Mouse (Mus musculus) gastrocnemius, postnatal 14 days (tissue): ENCODE measurements at regions not wholly inside any gene's neighbourhood (a gene's known extent, or its start where the extent isn't known, plus 50 kb on each side); places are given as distances from the start of the nearest gene placed in this dataset.

Experiments
- DNase-seq: peaks from one replicate; pipeline ENCODE4 v3.0.0; 2021; ENCODE audit warnings: mixed read lengths
- intact Hi-C: fragments of 180-260 bp; cut with DNase I; formaldehyde crosslinking; loops from one replicate; pipeline ENCODE4 v1.15.1; 2025; ENCODE audit warnings: low total_unique reads

GRCm38 (mm10) chr1:63365126-63365525 is 80.6 kb upstream of the Adam23 start:
- intact Hi-C loops = no loop called here

GRCm38 (mm10) chr1:63367697-63368376 is 77.9 kb upstream of the Adam23 start:
- intact Hi-C loops = no loop called here
- no peak for DNase-seq

More at GRCm38 (mm10) chr1:63365126-63365525, 80.6 kb upstream of the Adam23 start:
- DNase-seq = no peak

- DNase-seq = no peak
- intact Hi-C loops = no loop called here
Measured at GRCm38 (mm10) chr1:63368921-63369320, 76.8 kb upstream of the Adam23 start.

- DNase-seq = no peak
- intact Hi-C loops = no loop called here
Measured at GRCm38 (mm10) chr1:63369561-63369960, 76.1 kb upstream of the Adam23 start.

- intact Hi-C loops = no loop called here
- peak; percentile 25 for DNase-seq
Measured at GRCm38 (mm10) chr1:63383110-63383509, 62.6 kb upstream of the Adam23 start.

- DNase-seq = no peak
- intact Hi-C loops = no loop called here
Measured at GRCm38 (mm10) chr1:63385116-63385515, 60.6 kb upstream of the Adam23 start.

- DNase-seq = no peak
- intact Hi-C loops = no loop called here
Measured at GRCm38 (mm10) chr1:63395427-63395826, 50.3 kb upstream of the Adam23 start.
